Mouse (Mus musculus) midbrain, embryonic 13.5 days (tissue): ENCODE results near the gene Foxl2. TPM values are rescaled to one million over a fixed set of nuclear protein-coding genes. Genes with fewer than 3 reads are reported as not detected.

Experiments used
- ATAC-seq: fragments of 200-750 bp; cut with Nextera tagmentation; 2 replicates; pipeline ENCODE4 v1.8.0; 2017; ENCODE audit warnings: mild to moderate bottlenecking, moderate TSS enrichment, moderate library complexity
- H3K27ac ChIP-seq: fragments of 300-500 bp; sonication (generic); 2 replicates; pipeline ENCODE4 v1.5.1; 2015; ENCODE audit warnings: inconsistent platforms, mild to moderate bottlenecking, moderate library complexity
- H3K27me3 ChIP-seq: fragments of 300-500 bp; sonication (generic); 2 replicates; pipeline ENCODE4 v1.6.1; 2015; ENCODE audit warnings: mild to moderate bottlenecking, inconsistent platforms
- H3K36me3 ChIP-seq: fragments of 300-500 bp; sonication (generic); 2 replicates; pipeline ENCODE4 v1.6.1; 2015; ENCODE audit warnings: mild to moderate bottlenecking, inconsistent platforms
- H3K4me1 ChIP-seq: fragments of 300-500 bp; sonication (generic); replicated peaks from 2 replicates; pipeline ENCODE4 v1.6.1; 2015; ENCODE audit warnings: inconsistent platforms
- H3K4me2 ChIP-seq: fragments of 300-500 bp; sonication (generic); replicated peaks from 2 replicates; pipeline ENCODE4 v1.6.1; 2015; ENCODE audit warnings: moderate library complexity, mild to moderate bottlenecking, inconsistent platforms
- H3K4me3 ChIP-seq: fragments of 300-500 bp; sonication (generic); replicated peaks from 2 replicates; pipeline ENCODE4 v1.5.1; 2015; ENCODE audit warnings: mild to moderate bottlenecking, inconsistent platforms
- H3K9ac ChIP-seq: fragments of 300-500 bp; sonication (generic); replicated peaks from 2 replicates; pipeline ENCODE4 v1.6.1; 2015; ENCODE audit warnings: mild to moderate bottlenecking, inconsistent platforms
- H3K9me3 ChIP-seq: fragments of 300-500 bp; sonication (generic); 2 replicates; pipeline ENCODE4 v1.6.1; 2016; ENCODE audit warnings: mild to moderate bottlenecking, inconsistent platforms
- WGBS: fragments of 180-500 bp; shearing (Covaris S2); methylation state at CpG from one replicate; pipeline ENCODE4 v1.1.7; 2015; 5-methylcytosine and 5-hydroxymethylcytosine counted together
- polyA plus RNA-seq: library from polyadenylated mRNA; unstranded; fragments of >200 nt; fragmentation: Nextera tagmentation; extraction: Ambion mirVana; gene quantifications from 2 replicates; pipeline ENCODE4 v1.2.1, GENCODE M21; 2015

Foxl2 gene
- polyA plus RNA-seq, 1 experiment from 2014 or later = 0.75 TPM

GRCm38 (mm10) chr9:99001326-99001725 lies 46.2 kb downstream of the Foxl2 start:
- Histone ChIP-seq H3K9me3 (no peaks in the 10 kb centered on the region), H3K27me3 (no peaks in the 10 kb centered on the region), H3K36me3 (peaks cover 68% of the 10 kb centered on the region), H3K9ac (no peak overlapping the region), H3K27ac (no peak overlapping the region), H3K4me2 (no peak overlapping the region), H3K4me1 (no peaks in the 10 kb centered on the region), H3K4me3 (no peak overlapping the region)
- 89% methylated on average over 6 of the region's 6 CpGs for WGBS
- no peak for ATAC-seq

Other genes with a start within 250 kb of the Foxl2 start
- not detected in 2 replicates for gene Prr23a1, start 112.8 kb upstream of the Foxl2 start, polyA plus RNA-seq
- not detected in 2 replicates for gene Prr23a2, start 98.8 kb upstream of the Foxl2 start, polyA plus RNA-seq
- gene Prr23a3, start 90.5 kb upstream of the Foxl2 start, polyA plus RNA-seq = 0.08 TPM in 1 of 2 replicates, not detected in the other
- gene 7420426K07Rik, start 52.2 kb upstream of the Foxl2 start, polyA plus RNA-seq = not detected in 2 replicates
- 105 and 107 TPM in 2 replicates for gene Faim, start 31.1 kb downstream of the Foxl2 start, polyA plus RNA-seq
- gene Gm1123, start 80.4 kb downstream of the Foxl2 start, polyA plus RNA-seq = 0.09 and 0.26 TPM in 2 replicates
- gene Pik3cb, start 185.3 kb downstream of the Foxl2 start, polyA plus RNA-seq = 3.1 and 3.9 TPM in 2 replicates